Mouse (Mus musculus): ENCODE results near the gene Garem2. TPM values are rescaled to one million over a fixed set of nuclear protein-coding genes. Genes with fewer than 3 reads are reported as not detected.

Gene Garem2
- polyA plus RNA-seq, 1 experiment from 2014 or later: 0.02 TPM

DNA sequence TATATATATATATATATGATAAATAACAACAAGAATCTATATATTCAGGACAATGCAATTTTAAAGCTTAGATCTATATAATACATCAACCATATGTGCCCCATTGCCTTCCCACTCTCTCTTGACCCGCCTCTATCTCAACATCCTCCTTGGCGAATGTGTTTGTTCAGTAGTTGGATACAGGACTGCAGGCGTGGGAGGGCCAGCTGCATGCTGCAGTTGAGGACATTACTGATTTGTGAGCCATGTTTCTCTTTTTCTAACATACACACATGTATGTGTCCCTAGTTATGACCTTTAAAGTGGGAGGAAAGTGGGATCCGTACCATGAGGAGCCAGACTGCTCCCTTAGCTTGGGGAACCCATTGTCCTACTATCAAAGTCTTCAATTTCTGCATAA, 26.3 kb downstream of the Garem2 start:
- H3K27ac ChIP-seq (ENCODE audit: low read length): no peak overlapping the region
- no peak overlapping the region for H3K4me3 ChIP-seq (ENCODE audit: low read depth, low read length)
- no peaks in the 10 kb centered on the region for H3K4me1 ChIP-seq (ENCODE audit: control insufficient read depth, low read depth, low read length)
- H3K36me3 ChIP-seq (ENCODE audit: control insufficient read depth, insufficient read depth): peaks cover 27% of the 10 kb centered on the region
- WGBS (ENCODE audit: insufficient replicate concordance): 73% methylated on average over 4 of the region's 4 CpGs
- H3K9ac ChIP-seq (ENCODE audit: low read depth, low read length): no peak overlapping the region
- ATAC-seq (ENCODE audit: low read depth): no peak
- no peak overlapping the region for H3K4me2 ChIP-seq (ENCODE audit: low read depth, low read length)
- H3K9me3 ChIP-seq (replicated peaks; ENCODE audit: control insufficient read depth, low read length): no peaks in the 10 kb centered on the region
- H3K27me3 ChIP-seq (ENCODE audit: control insufficient read depth, insufficient read depth, low read depth, low read length): no peaks in the 10 kb centered on the region

DNA sequence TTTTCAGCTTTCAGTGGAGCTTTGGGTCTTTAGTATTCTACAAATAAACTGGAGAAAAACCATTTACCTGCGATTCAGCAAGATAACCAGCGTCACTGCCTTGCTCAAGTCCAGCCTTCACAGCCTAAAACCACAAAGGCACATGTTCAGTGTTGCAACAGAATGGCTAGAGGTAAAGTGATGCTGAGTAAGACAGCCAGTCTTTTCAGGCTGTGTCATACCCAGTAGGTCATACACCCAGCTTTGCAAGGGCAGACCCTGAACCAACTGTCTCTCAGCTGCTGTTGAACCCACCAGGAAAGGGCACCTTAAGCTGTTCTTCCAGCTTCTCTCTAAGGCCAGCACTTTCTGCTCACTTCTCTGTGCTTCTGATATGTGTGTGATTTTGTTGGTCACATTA, 27.2 kb downstream of the Garem2 start:
- Histone ChIP-seq H3K36me3 (ENCODE audit: control insufficient read depth, insufficient read depth) (peaks cover 24% of the 10 kb centered on the region), H3K4me3 (ENCODE audit: low read depth, low read length) (no peak overlapping the region), H3K27me3 (ENCODE audit: control insufficient read depth, insufficient read depth, low read depth, low read length) (no peaks in the 10 kb centered on the region), H3K4me2 (ENCODE audit: low read depth, low read length) (no peak overlapping the region), H3K9ac (ENCODE audit: low read depth, low read length) (no peak overlapping the region), H3K27ac (ENCODE audit: low read length) (no peak overlapping the region), H3K4me1 (ENCODE audit: control insufficient read depth, low read depth, low read length) (no peaks in the 10 kb centered on the region), H3K9me3 (replicated peaks; ENCODE audit: control insufficient read depth, low read length) (no peaks in the 10 kb centered on the region)
- 88% methylated on average over 2 of the region's 2 CpGs for WGBS (ENCODE audit: insufficient replicate concordance)
- no peak for ATAC-seq (ENCODE audit: low read depth)

DNA sequence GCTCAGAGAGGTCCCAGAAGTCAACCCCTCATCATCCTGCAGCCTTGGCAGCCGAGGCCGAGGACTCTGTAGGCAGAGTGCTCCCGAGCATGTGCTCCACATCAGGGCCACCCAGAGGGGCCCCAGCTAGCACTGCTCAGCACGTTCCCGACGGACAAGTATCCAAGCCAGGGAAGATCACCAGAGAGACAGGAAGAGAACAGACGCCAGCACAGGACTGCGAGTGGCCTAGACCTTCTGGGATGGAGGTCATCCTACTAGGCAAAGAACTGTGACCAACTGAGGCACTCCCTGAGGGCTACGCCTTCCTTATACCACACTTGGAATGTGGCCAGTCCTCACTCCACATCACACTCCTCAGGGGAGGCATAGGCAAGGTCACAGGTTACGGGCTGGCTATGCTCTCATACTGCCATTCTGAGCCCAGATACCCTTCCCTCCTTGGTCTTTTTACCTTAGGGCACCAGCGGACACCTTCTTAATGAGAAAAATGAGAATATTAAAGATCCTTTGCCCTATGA, 30.8 kb downstream of the Garem2 start:
- Histone ChIP-seq H3K4me3 (ENCODE audit: low read depth, low read length) (no peak overlapping the region), H3K9ac (ENCODE audit: low read depth, low read length) (no peak overlapping the region), H3K4me1 (ENCODE audit: control insufficient read depth, low read depth, low read length) (no peaks in the 10 kb centered on the region), H3K36me3 (ENCODE audit: control insufficient read depth, insufficient read depth) (peaks cover 26% of the 10 kb centered on the region), H3K27ac (ENCODE audit: low read length) (no peak overlapping the region), H3K4me2 (ENCODE audit: low read depth, low read length) (no peak overlapping the region), H3K27me3 (ENCODE audit: control insufficient read depth, insufficient read depth, low read depth, low read length) (no peaks in the 10 kb centered on the region), H3K9me3 (replicated peaks; ENCODE audit: control insufficient read depth, low read length) (no peaks in the 10 kb centered on the region)
- ATAC-seq (ENCODE audit: low read depth): no peak
- WGBS (ENCODE audit: insufficient replicate concordance): 83% methylated on average over 11 of the region's 11 CpGs

DNA sequence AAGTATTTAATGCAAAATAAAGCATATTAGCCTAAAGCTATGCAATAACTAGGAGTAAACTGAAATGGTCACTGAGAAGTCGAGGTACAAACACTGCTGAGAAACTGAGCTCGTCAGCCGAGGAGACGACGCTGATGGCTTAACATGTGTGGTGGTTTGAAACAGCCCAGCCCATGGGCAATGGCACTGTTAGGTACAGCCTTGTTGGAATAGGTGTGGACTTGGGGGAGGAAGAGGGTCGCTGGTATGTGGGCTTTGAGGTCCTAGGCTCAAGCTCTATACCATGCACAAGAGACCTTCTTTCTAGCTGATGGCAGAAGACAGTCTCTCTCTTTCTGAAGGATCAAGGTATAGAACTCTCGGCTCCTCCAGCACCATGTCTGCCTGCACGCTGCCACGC, 32.3 kb downstream of the Garem2 start:
- Histone ChIP-seq H3K36me3 (ENCODE audit: control insufficient read depth, insufficient read depth) (peaks cover 26% of the 10 kb centered on the region), H3K27me3 (ENCODE audit: control insufficient read depth, insufficient read depth, low read depth, low read length) (no peaks in the 10 kb centered on the region), H3K4me3 (ENCODE audit: low read depth, low read length) (no peak overlapping the region), H3K9me3 (replicated peaks; ENCODE audit: control insufficient read depth, low read length) (no peaks in the 10 kb centered on the region), H3K27ac (ENCODE audit: low read length) (no peak overlapping the region), H3K4me2 (ENCODE audit: low read depth, low read length) (no peak overlapping the region), H3K9ac (ENCODE audit: low read depth, low read length) (no peak overlapping the region), H3K4me1 (ENCODE audit: control insufficient read depth, low read depth, low read length) (no peaks in the 10 kb centered on the region)
- ATAC-seq (ENCODE audit: low read depth): no peak
- WGBS (ENCODE audit: insufficient replicate concordance): 83% methylated on average over 9 of the region's 9 CpGs

DNA sequence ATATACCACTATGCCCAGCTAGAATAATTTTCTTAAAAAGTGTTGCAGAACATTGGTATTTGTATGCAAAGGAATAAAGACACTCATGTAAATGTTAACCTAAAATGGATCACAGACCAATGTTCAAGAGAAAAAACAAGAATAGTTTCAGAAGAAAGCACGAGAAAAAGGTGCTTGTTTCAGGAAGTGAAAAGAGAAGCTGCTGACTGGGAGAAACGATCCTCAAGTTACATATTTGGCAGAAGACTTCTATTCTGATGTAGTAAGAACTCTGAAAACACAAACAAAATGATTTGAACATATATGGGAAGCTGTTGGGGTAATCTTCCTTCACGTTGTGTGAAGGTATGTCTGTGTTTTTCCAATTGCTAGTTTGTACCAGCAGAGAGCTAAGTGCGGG, 33.2 kb downstream of the Garem2 start:
- 76% methylated on average over 4 of the region's 4 CpGs for WGBS (ENCODE audit: insufficient replicate concordance)
- H3K9me3 ChIP-seq (replicated peaks; ENCODE audit: control insufficient read depth, low read length): no peaks in the 10 kb centered on the region
- H3K27ac ChIP-seq (ENCODE audit: low read length): no peak overlapping the region
- no peak overlapping the region for H3K4me2 ChIP-seq (ENCODE audit: low read depth, low read length)
- H3K4me3 ChIP-seq (ENCODE audit: low read depth, low read length): no peak overlapping the region
- H3K27me3 ChIP-seq (ENCODE audit: control insufficient read depth, insufficient read depth, low read depth, low read length): no peaks in the 10 kb centered on the region
- no peak overlapping the region for H3K9ac ChIP-seq (ENCODE audit: low read depth, low read length)
- ATAC-seq (ENCODE audit: low read depth): no peak
- peaks cover 31% of the 10 kb centered on the region for H3K36me3 ChIP-seq (ENCODE audit: control insufficient read depth, insufficient read depth)
- H3K4me1 ChIP-seq (ENCODE audit: control insufficient read depth, low read depth, low read length): no peaks in the 10 kb centered on the region

DNA sequence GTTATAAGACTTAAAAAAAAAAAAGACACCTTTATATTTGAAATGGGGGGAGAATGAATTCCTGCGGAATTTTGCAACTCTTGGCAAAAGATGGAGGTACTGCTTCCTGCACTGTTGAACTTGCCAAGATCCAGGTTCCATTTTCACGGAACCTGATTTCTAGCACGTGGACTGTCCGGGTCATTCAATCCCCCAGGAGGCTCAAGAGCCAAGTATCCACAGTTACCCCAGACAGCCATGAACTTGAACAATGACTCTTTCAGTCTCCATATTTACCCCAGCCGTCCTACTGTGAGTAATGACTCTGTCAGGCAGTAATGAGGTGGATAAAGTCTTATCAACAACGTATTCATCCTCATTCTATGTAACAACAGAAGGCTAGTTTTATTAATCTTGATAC, 41.6 kb downstream of the Garem2 start:
- Histone ChIP-seq H3K9me3 (replicated peaks; ENCODE audit: control insufficient read depth, low read length) (no peaks in the 10 kb centered on the region), H3K4me1 (ENCODE audit: control insufficient read depth, low read depth, low read length) (peaks cover 3% of the 10 kb centered on the region), H3K9ac (ENCODE audit: low read depth, low read length) (no peak overlapping the region), H3K36me3 (ENCODE audit: control insufficient read depth, insufficient read depth) (peaks cover 20% of the 10 kb centered on the region), H3K27me3 (ENCODE audit: control insufficient read depth, insufficient read depth, low read depth, low read length) (no peaks in the 10 kb centered on the region), H3K4me3 (ENCODE audit: low read depth, low read length) (no peak overlapping the region), H3K27ac (ENCODE audit: low read length) (no peak overlapping the region), H3K4me2 (ENCODE audit: low read depth, low read length) (no peak overlapping the region)
- no peak for ATAC-seq (ENCODE audit: low read depth)
- 80% methylated on average over 6 of the region's 6 CpGs for WGBS (ENCODE audit: insufficient replicate concordance)

DNA sequence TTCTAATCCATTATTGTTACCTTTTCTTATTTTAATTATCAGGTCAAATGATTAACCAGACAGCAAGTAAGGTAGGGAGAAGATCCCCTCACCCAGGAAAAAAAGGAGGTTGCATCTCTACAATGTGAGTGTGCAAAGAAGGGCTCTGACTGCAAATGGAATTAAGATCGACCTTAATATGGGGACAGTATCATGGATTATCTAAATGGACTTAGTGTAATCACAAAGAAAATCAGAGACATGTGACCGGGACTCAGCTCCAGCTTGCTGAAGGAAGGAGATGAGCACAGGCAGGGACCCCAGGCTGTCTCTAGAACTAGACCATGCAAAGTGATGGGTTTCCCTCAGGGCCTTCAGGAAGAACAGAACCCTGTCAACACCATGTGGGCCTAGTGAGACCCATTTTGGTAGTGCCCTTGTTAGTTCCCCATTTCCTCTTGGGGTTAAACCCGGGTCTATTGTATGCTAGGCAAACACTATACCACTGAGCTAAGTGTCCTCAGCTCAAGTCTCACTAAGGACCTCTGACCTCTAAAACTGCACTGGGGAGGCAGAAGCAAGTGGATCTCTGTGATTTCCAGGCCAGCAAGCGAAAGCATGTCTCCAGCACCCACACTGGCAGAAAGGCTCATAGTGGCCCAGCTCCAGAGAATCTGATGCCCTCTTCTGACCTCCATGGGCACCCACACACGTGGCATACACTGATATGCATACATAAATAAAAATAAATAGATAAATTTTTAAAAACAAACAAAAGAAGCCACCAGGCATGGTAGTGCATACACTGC, 43.4 kb downstream of the Garem2 start:
- Histone ChIP-seq H3K4me3 (ENCODE audit: low read depth, low read length) (no peak overlapping the region), H3K27ac (ENCODE audit: low read length) (no peak overlapping the region), H3K9ac (ENCODE audit: low read depth, low read length) (no peak overlapping the region), H3K4me2 (ENCODE audit: low read depth, low read length) (no peak overlapping the region), H3K4me1 (ENCODE audit: control insufficient read depth, low read depth, low read length) (peaks cover 3% of the 10 kb centered on the region), H3K36me3 (ENCODE audit: control insufficient read depth, insufficient read depth) (peaks cover 15% of the 10 kb centered on the region), H3K27me3 (ENCODE audit: control insufficient read depth, insufficient read depth, low read depth, low read length) (no peaks in the 10 kb centered on the region), H3K9me3 (replicated peaks; ENCODE audit: control insufficient read depth, low read length) (no peaks in the 10 kb centered on the region)
- ATAC-seq (ENCODE audit: low read depth): no peak
- WGBS (ENCODE audit: insufficient replicate concordance): 63% methylated on average over 5 of the region's 5 CpGs

DNA sequence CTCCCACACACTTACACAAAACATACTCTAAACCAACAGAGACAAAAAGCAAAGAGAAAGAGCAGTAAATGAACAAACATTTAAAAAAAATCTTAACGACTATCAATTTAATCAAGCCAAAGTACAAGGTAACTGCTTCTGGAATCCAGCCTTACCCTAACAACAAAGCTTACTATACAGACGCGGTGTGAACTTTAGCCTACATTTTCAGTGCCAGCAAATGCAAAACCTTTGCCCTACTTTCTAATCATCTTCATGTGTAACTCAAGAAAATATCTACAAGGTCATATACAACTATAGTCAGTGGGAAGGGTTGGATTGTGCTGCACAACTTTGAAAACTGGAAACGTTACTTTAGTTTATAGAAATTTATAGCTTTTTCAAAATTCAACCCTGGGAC, 47.0 kb downstream of the Garem2 start:
- ATAC-seq (ENCODE audit: low read depth): no peak
- Histone ChIP-seq H3K9ac (ENCODE audit: low read depth, low read length) (no peak overlapping the region), H3K9me3 (replicated peaks; ENCODE audit: control insufficient read depth, low read length) (no peaks in the 10 kb centered on the region), H3K4me2 (ENCODE audit: low read depth, low read length) (peak overlapping the region; percentile 22; the same call in 1 of the 2 replicates), H3K27me3 (ENCODE audit: control insufficient read depth, insufficient read depth, low read depth, low read length) (no peaks in the 10 kb centered on the region), H3K4me3 (ENCODE audit: low read depth, low read length) (no peak overlapping the region), H3K27ac (ENCODE audit: low read length) (no peak overlapping the region), H3K36me3 (ENCODE audit: control insufficient read depth, insufficient read depth) (0 out of 2 replicates have a peak, but pooled peaks cover under 1% of the 10 kb centered on the region), H3K4me1 (ENCODE audit: control insufficient read depth, low read depth, low read length) (peaks cover 12% of the 10 kb centered on the region)
- 70% methylated on average over 4 of the region's 4 CpGs for WGBS (ENCODE audit: insufficient replicate concordance)

DNA sequence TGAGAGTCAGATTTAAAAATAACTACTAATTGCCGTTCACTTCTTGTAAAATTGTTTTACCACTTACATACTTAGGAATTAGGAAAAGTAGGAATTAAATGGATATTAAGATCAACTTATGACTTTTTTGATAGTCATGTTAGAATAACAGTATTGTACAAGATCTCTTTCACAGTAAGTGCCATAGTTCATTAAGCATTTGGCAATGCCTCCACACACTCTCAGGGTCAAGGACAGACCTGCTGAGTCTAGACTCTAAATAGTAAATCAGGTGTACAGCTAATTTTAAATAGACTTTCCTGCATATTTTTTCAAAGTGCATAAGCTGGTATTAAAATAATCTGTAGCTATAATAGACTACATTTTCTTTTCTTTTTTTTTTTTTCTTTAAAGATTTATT, 47.5 kb downstream of the Garem2 start:
- Histone ChIP-seq H3K4me3 (ENCODE audit: low read depth, low read length) (no peak overlapping the region), H3K9me3 (replicated peaks; ENCODE audit: control insufficient read depth, low read length) (no peaks in the 10 kb centered on the region), H3K9ac (ENCODE audit: low read depth, low read length) (no peak overlapping the region), H3K4me2 (ENCODE audit: low read depth, low read length) (no peak overlapping the region), H3K27me3 (ENCODE audit: control insufficient read depth, insufficient read depth, low read depth, low read length) (no peaks in the 10 kb centered on the region), H3K36me3 (ENCODE audit: control insufficient read depth, insufficient read depth) (no peaks in the 10 kb centered on the region), H3K4me1 (ENCODE audit: control insufficient read depth, low read depth, low read length) (peaks cover 12% of the 10 kb centered on the region), H3K27ac (ENCODE audit: low read length) (no peak overlapping the region)
- WGBS (ENCODE audit: insufficient replicate concordance): 70% methylated on average over 1 of the region's 1 CpGs
- no peak for ATAC-seq (ENCODE audit: low read depth)
